Mouse (Mus musculus) CH12.LX (cell line): Measurements from ENCODE around the gene Mypop.

Experiments
- BHLHE40 ChIP-seq: IDR thresholded peaks from 2 replicates; pipeline ENCODE4 v1.6.1; 2011; ENCODE audit warnings: mild to moderate bottlenecking, low read depth, low read length, improper control_type of control experiment
- EP300 ChIP-seq: IDR thresholded peaks from 2 replicates; pipeline ENCODE4 v1.6.1; 2011; ENCODE audit warnings: low read length, improper control_type of control experiment
- GABPA ChIP-seq: IDR thresholded peaks from 2 replicates; pipeline ENCODE4 v1.6.1; 2012; ENCODE audit warnings: low read depth, low read length, improper control_type of control experiment, inconsistent platforms; ENCODE audit not compliant: insufficient replicate concordance
- IRF4 ChIP-seq: IDR thresholded peaks from 2 replicates; pipeline ENCODE4 v1.6.1; 2014; ENCODE audit warnings: low read depth, mild to moderate bottlenecking, inconsistent platforms, low read length, improper control_type of control experiment
- JUN ChIP-seq: IDR thresholded peaks from 2 replicates; pipeline ENCODE4 v1.6.1; 2011; ENCODE audit warnings: low read depth, mild to moderate bottlenecking, low read length, improper control_type of control experiment, moderate library complexity; ENCODE audit not compliant: insufficient read depth
- MAFK ChIP-seq: IDR thresholded peaks from 2 replicates; pipeline ENCODE4 v1.6.1; 2011; ENCODE audit warnings: low read length, improper control_type of control experiment; ENCODE audit not compliant: insufficient replicate concordance
- MXI1 ChIP-seq: IDR thresholded peaks from 2 replicates; pipeline ENCODE4 v1.6.1; 2011; ENCODE audit warnings: mild to moderate bottlenecking, low read depth, low read length, improper control_type of control experiment
- POLR2A ChIP-seq: IDR thresholded peaks from 2 replicates; pipeline ENCODE4 v1.6.1; 2011; ENCODE audit warnings: low read depth, mild to moderate bottlenecking, improper control_type of control experiment, low read length
- UBTF ChIP-seq: IDR thresholded peaks from 2 replicates; pipeline ENCODE4 v1.6.1; 2012; ENCODE audit warnings: low read depth, mild to moderate bottlenecking, inconsistent platforms, low read length, improper control_type of control experiment, moderate library complexity
- ZNF384 ChIP-seq: IDR thresholded peaks from 2 replicates; pipeline ENCODE4 v1.6.1; 2012; ENCODE audit warnings: low read depth, low read length, improper control_type of control experiment, inconsistent platforms

GRCm38 (mm10) chr7:19050172-19050571 lies 59.1 kb downstream of the Mypop start:
- TF ChIP-seq IRF4: no peak
- no peak for TF ChIP-seq MAFK
- no peak for TF ChIP-seq GABPA
- no peak for TF ChIP-seq ZNF384
- no peak for TF ChIP-seq EP300
- TF ChIP-seq MXI1: no peak
- TF ChIP-seq BHLHE40: no peak
- TF ChIP-seq POLR2A: no peak
- TF ChIP-seq JUN: no peak
- TF ChIP-seq UBTF: no peak
